Mouse (Mus musculus) thymus, postnatal 10 days (tissue): Measurements from ENCODE around the gene Gins3.
"Not testable (repeated sequence)": the region's sequence is repeated elsewhere in the genome, so short reads cannot be mapped to it uniquely, and the experiment has no call there.

Experiments used
- DNase-seq, 2 experiments: peaks; one replicate each; pipeline ENCODE4 v3.0.0; 2021; ENCODE audit warnings: low spot score in 2 of 2

The Gins3 gene

GRCm38 (mm10) chr8:95633262-95634062 is at the start of gene Gins3:
TSS of gene Gins3 (plus strand) at chr8:95633453.
- peak; percentile 87 to 90 for DNase-seq

GRCm38 (mm10) chr8:95587339-95587738 is 45.9 kb upstream of the Gins3 start:
- no peak for DNase-seq

DNA sequence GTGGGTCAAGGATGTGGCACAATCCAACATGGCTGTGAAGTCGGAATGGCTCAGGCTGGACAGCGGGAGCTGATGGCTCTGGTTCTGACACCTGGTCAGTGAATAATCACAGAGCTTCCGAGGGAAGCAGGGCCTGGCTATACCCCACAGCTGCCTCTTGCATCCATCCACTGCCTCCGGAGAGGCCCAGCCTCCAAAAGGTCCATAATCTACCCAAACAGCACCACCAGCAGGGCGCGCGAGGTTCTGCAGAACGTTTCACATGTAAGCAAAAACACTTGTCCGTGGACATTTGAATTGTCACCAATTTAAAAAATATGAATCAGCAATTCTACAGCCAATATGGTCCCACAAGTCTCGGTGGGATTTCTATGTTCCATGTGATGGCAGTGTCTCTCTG is 44.0 kb upstream of the Gins3 start:
- DNase-seq: no peak

DNA sequence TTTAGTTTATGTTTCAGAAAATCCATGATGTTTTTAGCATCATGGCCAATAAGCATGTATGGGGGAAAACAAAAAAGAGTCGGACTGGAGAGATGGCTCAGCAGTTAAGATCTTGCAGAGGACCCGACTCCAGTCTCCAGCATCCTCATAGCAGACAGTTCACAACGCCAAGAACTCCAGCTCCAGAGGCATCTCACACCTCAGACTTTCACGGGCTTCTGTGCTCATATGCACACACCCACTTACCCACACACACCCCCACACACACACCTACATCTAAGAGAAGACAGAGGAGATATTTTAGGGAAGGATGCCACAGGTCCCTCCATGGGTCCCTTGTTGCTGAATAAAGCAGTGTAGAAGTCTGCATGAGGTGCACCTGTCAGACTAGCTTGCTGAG is 42.7 kb upstream of the Gins3 start:
- no peak for DNase-seq

- DNase-seq: no peak
Observed at GRCm38 (mm10) chr8:95592131-95592780, 41.0 kb upstream of the Gins3 start.

GRCm38 (mm10) chr8:95593439-95594393 is 39.5 kb upstream of the Gins3 start:
- no peak for DNase-seq

GRCm38 (mm10) chr8:95595131-95595530 is 38.1 kb upstream of the Gins3 start:
- no peak for DNase-seq

- DNase-seq: no peak
Observed at GRCm38 (mm10) chr8:95596841-95597241, 36.4 kb upstream of the Gins3 start.

DNA sequence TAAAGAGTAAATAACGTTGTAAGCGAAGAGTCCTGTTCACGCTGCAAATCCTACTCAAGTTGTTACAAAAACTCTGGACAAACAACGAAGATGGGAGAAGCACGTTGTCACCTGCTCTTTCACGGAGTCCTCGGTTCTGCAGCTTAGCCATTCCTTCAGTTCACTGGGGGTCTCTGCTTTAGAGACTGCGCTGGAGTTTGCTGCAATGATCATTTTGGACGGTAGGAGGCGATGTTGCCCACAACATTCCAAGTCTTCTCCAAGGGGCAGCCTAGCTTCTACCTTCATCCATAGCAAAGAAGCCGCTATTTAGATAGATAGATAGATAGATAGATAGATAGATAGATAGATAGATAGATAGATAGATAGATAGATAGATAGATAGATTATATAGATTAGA is 33.4 kb upstream of the Gins3 start:
- DNase-seq: peak; percentile 10 to 53

- no peak for DNase-seq
Observed at GRCm38 (mm10) chr8:95601306-95601705, 31.9 kb upstream of the Gins3 start.

GRCm38 (mm10) chr8:95602168-95602567 is 31.1 kb upstream of the Gins3 start:
- no peak for DNase-seq

- DNase-seq: not testable (repeated sequence)
Observed at GRCm38 (mm10) chr8:95606509-95606908, 26.7 kb upstream of the Gins3 start.

DNA sequence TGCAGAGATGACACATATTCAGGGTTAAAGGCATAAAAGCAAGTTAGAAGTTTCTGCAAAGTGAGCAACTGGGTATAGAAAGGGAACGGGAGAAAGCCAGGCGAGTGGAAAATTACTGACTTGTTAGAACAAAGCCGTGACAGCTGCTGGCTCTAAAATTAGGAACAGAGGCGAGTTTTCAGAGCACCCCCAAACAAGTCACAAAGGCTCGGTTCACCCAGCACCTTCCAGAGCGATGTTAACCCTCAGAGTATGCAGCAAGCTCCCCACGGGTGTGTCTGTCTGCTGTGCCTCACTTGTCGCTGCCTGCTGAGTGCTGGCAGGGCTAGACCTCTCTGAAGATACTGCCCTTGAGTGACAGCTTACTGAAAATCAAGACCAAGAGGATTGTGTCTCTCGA is 26.0 kb upstream of the Gins3 start:
- DNase-seq: no peak

DNA sequence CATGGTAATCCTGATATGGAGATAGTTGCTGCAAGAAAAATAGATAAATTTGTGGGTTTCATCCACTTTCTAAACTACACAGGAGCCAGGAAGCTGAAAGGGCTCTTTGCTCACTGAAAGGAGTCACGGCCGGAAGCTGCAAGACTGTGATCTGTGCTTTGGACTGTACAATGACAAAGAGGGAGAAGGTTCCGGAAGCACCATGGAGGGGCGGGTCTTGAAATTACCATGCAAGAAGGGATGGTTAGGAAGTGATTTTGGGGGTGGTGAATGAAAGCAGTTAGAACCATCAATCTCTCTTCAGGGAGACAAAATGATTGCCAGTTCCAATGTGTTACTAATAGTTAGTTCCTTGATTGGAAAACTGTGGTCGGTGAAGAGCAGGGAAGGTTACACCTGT is 23.8 kb upstream of the Gins3 start:
- DNase-seq: no peak

GRCm38 (mm10) chr8:95610749-95611148 is 22.5 kb upstream of the Gins3 start:
- no peak for DNase-seq

- no peak for DNase-seq
Observed at GRCm38 (mm10) chr8:95611769-95612168, 21.5 kb upstream of the Gins3 start.

GRCm38 (mm10) chr8:95616383-95616782 is 16.9 kb upstream of the Gins3 start:
- DNase-seq: no peak

DNA sequence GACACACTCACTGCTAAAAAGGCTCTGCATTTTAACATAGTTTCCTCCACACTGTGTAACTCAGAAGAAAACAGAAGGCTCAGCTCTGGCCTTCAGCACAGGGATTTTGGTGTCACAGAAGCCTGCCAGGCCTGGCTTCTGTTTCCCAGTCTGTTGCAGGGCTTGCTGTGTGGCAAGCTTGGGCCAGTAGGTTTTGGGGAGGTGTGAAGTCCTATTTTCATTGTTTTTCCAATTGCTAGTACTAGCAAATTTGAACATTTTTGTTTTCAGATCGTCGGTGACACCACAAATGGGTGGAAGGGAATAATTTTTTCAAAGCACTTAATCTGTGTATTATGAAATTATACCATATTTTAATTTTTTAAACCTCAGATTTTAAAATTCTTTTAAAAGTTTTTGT is 13.2 kb upstream of the Gins3 start:
- no peak for DNase-seq

DNA sequence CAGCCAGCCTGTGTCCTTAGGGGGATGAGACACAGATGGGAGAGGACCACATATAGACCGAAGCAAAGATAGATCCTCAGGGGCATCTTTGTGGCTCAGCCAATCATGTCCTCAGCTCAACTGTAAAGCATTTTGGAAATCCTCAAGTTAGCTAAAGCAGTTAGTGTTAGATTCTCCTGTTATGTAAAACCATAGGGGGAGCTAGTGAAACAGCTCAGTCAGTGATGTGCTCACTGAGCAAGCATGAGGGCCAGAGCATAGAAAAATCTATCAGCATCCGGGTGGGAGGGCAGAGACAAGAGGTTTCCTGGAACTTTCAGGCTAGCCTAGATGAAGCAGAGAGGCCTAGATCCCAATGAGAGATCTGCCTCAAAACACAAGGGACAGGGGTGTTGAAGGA is 8.4 kb upstream of the Gins3 start:
- no peak for DNase-seq

DNA sequence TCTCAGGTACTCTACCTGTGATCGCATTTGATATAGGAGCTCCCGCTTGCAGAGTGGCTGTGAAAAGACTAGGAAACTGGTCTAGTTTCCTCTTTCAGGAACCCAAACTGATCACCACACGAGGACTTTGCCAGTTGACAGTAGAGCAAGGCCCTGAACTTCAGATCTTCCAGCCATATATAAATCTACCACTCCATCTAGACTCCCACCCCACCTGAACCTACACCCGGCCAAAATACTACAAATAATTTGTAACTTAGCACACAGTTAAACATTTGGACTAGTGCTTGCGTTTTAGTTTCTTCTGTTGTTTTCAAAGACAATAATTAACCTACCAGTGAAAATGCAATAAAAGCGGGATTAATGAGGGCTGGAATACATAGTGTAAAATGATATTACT is 413 bp upstream of the Gins3 start:
- no peak for DNase-seq

GRCm38 (mm10) chr8:95634063-95634340 is 749 bp downstream of the Gins3 start:
- no peak for DNase-seq

DNA sequence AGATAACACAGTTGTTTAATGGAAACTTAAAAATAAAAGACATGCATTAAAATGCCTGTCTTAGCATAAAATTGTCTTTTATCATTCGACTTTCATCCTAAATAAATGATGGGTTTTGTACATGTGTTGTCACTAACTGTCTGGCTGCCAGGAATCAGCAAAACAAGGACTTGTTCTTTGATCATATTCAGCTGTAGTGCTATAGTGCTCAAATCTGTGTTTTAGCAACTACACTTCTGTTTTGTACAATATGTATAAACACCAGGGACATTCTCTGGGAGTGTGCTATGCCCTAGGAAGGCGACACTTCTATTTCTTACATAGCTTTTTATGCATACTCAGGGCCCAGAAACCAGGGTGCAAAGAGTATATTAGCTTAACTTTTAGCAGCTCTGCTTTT is 11.7 kb downstream of the Gins3 start:
- DNase-seq: no peak

- DNase-seq: no peak
Observed at GRCm38 (mm10) chr8:95648251-95648650, 15.0 kb downstream of the Gins3 start.
